Mouse (Mus musculus) G1E (cell line): ENCODE data around the gene Pcdh15. TPM values are rescaled to one million over a fixed set of nuclear protein-coding genes. Genes with fewer than 3 reads are reported as not detected.

Source experiments
- ATAC-seq: 2 replicates; pipeline ENCODE4 v1.8.0; 2016; ENCODE audit warnings: mild to moderate bottlenecking; ENCODE audit not compliant: insufficient number of reproducible peaks, poor library complexity, low FRiP score, severe bottlenecking; ENCODE audit errors: extremely low read depth
- DNase-seq: peaks from one replicate; pipeline ENCODE4 v3.0.0; 2012; ENCODE audit warnings: low spot score
- H3K27me3 ChIP-seq: 2 replicates; pipeline ENCODE4 v1.6.1; 2012; ENCODE audit warnings: mild to moderate bottlenecking, low read length, inconsistent platforms; ENCODE audit not compliant: insufficient read depth
- H3K36me3 ChIP-seq: replicated peaks from 2 replicates; pipeline ENCODE3; 2012; ENCODE audit warnings: mild to moderate bottlenecking, inconsistent platforms
- H3K4me1 ChIP-seq: 2 replicates; pipeline ENCODE4 v1.6.1; 2012; ENCODE audit warnings: low read depth, low read length, inconsistent platforms, mixed read lengths; ENCODE audit not compliant: insufficient read depth
- H3K4me3 ChIP-seq: 2 replicates; pipeline ENCODE4 v1.5.1; 2012; ENCODE audit warnings: low read depth, mild to moderate bottlenecking, inconsistent platforms, low read length, moderate library complexity, mixed read lengths
- H3K9me3 ChIP-seq: replicated peaks from 2 replicates; pipeline ENCODE4 v1.6.1; 2012; ENCODE audit warnings: inconsistent platforms
- CTCF ChIP-seq: IDR thresholded peaks from 2 replicates; pipeline ENCODE4 v1.5.1; 2012; ENCODE audit warnings: low read depth, low read length, inconsistent platforms, mixed read lengths
- GATA1 ChIP-seq: IDR thresholded peaks from 2 replicates; pipeline ENCODE4 v1.6.1; 2012; ENCODE audit warnings: borderline replicate concordance, low read length, inconsistent platforms, mixed read lengths
- GATA2 ChIP-seq: IDR thresholded peaks from 2 replicates; pipeline ENCODE4 v1.6.1; 2012; ENCODE audit warnings: low read depth, low read length, inconsistent platforms, borderline replicate concordance
- POLR2AphosphoS5 ChIP-seq: IDR thresholded peaks from 2 replicates; pipeline ENCODE4 v1.6.1; 2012; ENCODE audit warnings: low read depth, low read length, inconsistent platforms; ENCODE audit not compliant: insufficient replicate concordance
- TAL1 ChIP-seq: conservative IDR thresholded peaks from 2 replicates; pipeline ENCODE4 v1.6.1; 2012; ENCODE audit warnings: low read depth, low read length, inconsistent platforms, mixed read lengths
- polyA plus RNA-seq: library from polyadenylated mRNA; stranded (reverse); fragments of >175 nt; gene quantifications from 2 replicates; pipeline ENCODE4 v1.2.3, GENCODE M21; 2012
- total RNA-seq, 2 experiments: library from RNA; stranded (forward) in 1 of 2; stranded (reverse) in 1 of 2; fragments of 200-1000 nt in 1 of 2; fragments of >200 nt in 1 of 2; fragmentation: Nextera tagmentation in 1 of 2; gene quantifications; 2 replicates each; pipeline ENCODE4 v1.2.3; 2014 to 2017

Gene Pcdh15
- total and polyA plus RNA-seq, 3 experiments = 0.38 TPM; not detected in 2

GRCm38 (mm10) chr10:74621837-74622236, 1522.7 kb downstream of the Pcdh15 start:
- Histone ChIP-seq H3K9me3 (peaks cover 11% of the 10 kb centered on the region), H3K36me3 (no peaks in the 10 kb centered on the region), H3K4me3 (no peak overlapping the region), H3K27me3 (no peaks in the 10 kb centered on the region), H3K4me1 (no peaks in the 10 kb centered on the region)
- no peak for DNase-seq
- TF ChIP-seq GATA2 (no peak), TAL1 (no peak), GATA1 (no peak), CTCF (no peak), POLR2AphosphoS5 (no peak)
- no peak for ATAC-seq

GRCm38 (mm10) chr10:74625715-74626114, 1526.6 kb downstream of the Pcdh15 start:
- no peak for TF ChIP-seq CTCF
- no peak for TF ChIP-seq GATA1
- no peak for ATAC-seq

GRCm38 (mm10) chr10:74626596-74626995, 1527.5 kb downstream of the Pcdh15 start:
- ATAC-seq = no peak
- Histone ChIP-seq H3K36me3 (no peaks in the 10 kb centered on the region), H3K9me3 (peaks cover 18% of the 10 kb centered on the region), H3K4me1 (no peaks in the 10 kb centered on the region), H3K4me3 (no peak overlapping the region), H3K27me3 (no peaks in the 10 kb centered on the region)
- TF ChIP-seq GATA1 = no peak
- TF ChIP-seq TAL1 = no peak
- no peak for TF ChIP-seq GATA2
- no peak for TF ChIP-seq CTCF
- no peak for TF ChIP-seq POLR2AphosphoS5
- DNase-seq = no peak

More at GRCm38 (mm10) chr10:74625715-74626114, 1526.6 kb downstream of the Pcdh15 start:
- no peak overlapping the region for H3K4me3 ChIP-seq
- H3K27me3 ChIP-seq = no peaks in the 10 kb centered on the region
- no peaks in the 10 kb centered on the region for H3K36me3 ChIP-seq
- peaks cover 13% of the 10 kb centered on the region for H3K9me3 ChIP-seq
- DNase-seq = no peak
- no peaks in the 10 kb centered on the region for H3K4me1 ChIP-seq

GRCm38 (mm10) chr10:74631314-74631713, 1532.2 kb downstream of the Pcdh15 start:
- no peaks in the 10 kb centered on the region for H3K36me3 ChIP-seq
- no peak for TF ChIP-seq GATA2
- no peak for TF ChIP-seq GATA1
- TF ChIP-seq TAL1 = no peak
- TF ChIP-seq CTCF = no peak
- TF ChIP-seq POLR2AphosphoS5 = no peak
- DNase-seq (no peak), ATAC-seq (no peak)
- H3K9me3 ChIP-seq = peaks cover 17% of the 10 kb centered on the region
- H3K4me3 ChIP-seq = no peak overlapping the region
- no peaks in the 10 kb centered on the region for H3K27me3 ChIP-seq
- H3K4me1 ChIP-seq = no peaks in the 10 kb centered on the region

- ATAC-seq (no peak), DNase-seq (no peak)
- no peak for TF ChIP-seq GATA1
- TF ChIP-seq TAL1 = no peak
- no peak for TF ChIP-seq POLR2AphosphoS5
- TF ChIP-seq GATA2 = no peak
- no peak for TF ChIP-seq CTCF
- H3K4me3 ChIP-seq = no peak overlapping the region
- H3K4me1 ChIP-seq = no peaks in the 10 kb centered on the region
- peaks cover 2% of the 10 kb centered on the region for H3K9me3 ChIP-seq
- H3K36me3 ChIP-seq = no peaks in the 10 kb centered on the region
- no peaks in the 10 kb centered on the region for H3K27me3 ChIP-seq
Measured at GRCm38 (mm10) chr10:74637040-74637439, 1537.9 kb downstream of the Pcdh15 start.

GRCm38 (mm10) chr10:74642125-74642524, 1543.0 kb downstream of the Pcdh15 start:
- DNase-seq (no peak), ATAC-seq (no peak)
- peaks cover 23% of the 10 kb centered on the region for H3K9me3 ChIP-seq
- no peaks in the 10 kb centered on the region for H3K4me1 ChIP-seq
- TF ChIP-seq POLR2AphosphoS5 = no peak
- no peak for TF ChIP-seq GATA1
- TF ChIP-seq TAL1 = no peak
- no peak for TF ChIP-seq GATA2
- no peak for TF ChIP-seq CTCF
- H3K27me3 ChIP-seq = no peaks in the 10 kb centered on the region
- H3K36me3 ChIP-seq = no peaks in the 10 kb centered on the region
- H3K4me3 ChIP-seq = no peak overlapping the region

- Histone ChIP-seq H3K4me3 (no peak overlapping the region), H3K27me3 (no peaks in the 10 kb centered on the region), H3K4me1 (no peaks in the 10 kb centered on the region), H3K9me3 (peaks cover 5% of the 10 kb centered on the region), H3K36me3 (no peaks in the 10 kb centered on the region)
- ATAC-seq = no peak
- TF ChIP-seq CTCF (no peak), POLR2AphosphoS5 (no peak), TAL1 (no peak), GATA1 (no peak), GATA2 (no peak)
- no peak for DNase-seq
Measured at GRCm38 (mm10) chr10:74663171-74663570, 1564.0 kb downstream of the Pcdh15 start.
